Mouse (Mus musculus): ENCODE data around the gene Bex1.

Bex1 gene

GRCm38 (mm10) chrX:136172118-136172551 is 43.2 kb downstream of the Bex1 start, which contains the start of gene Tceal8:
Gene Tceal8 (minus strand): TSS chrX:136172342.
- in situ Hi-C loops (cut with MboI, MseI): no loop called here

GRCm38 (mm10) chrX:136171189-136172117 is 43.9 kb downstream of the Bex1 start:
- in situ Hi-C loops (cut with MboI, MseI): no loop called here

- in situ Hi-C loops (cut with MboI, MseI): no loop called here
Measured at GRCm38 (mm10) chrX:136170625-136171024, 44.7 kb downstream of the Bex1 start.
